Mouse (Mus musculus): ENCODE results near the gene Gsk3a.

- no peak for TF ChIP-seq CTCF (conservative IDR thresholded peaks at IDR 0.05; ENCODE audit: low read length)
- no peak for TF ChIP-seq NANOG (IDR thresholded peaks at IDR 0.05; ENCODE audit: borderline replicate concordance, low read length)
These were observed 42.5 kb downstream of the Gsk3a start for GRCm38 (mm10) chr7:25195148-25195547.

Measured in E14TG2a.4 (cell line).